Mouse (Mus musculus): ENCODE results near the gene Pithd1. TPM values are rescaled to one million over a fixed set of nuclear protein-coding genes. Genes with fewer than 3 reads are reported as not detected.
A peak's percentile ranks its signal among the peaks of the same experiment; 100 is the strongest.

Pithd1 gene
- polyA plus RNA-seq, 2 experiments = 50.2 to 52.6 TPM

GRCm38 (mm10) chr4:136020743-136021548 lies 33.9 kb upstream of the Pithd1 start:
- Histone ChIP-seq H3K9ac (ENCODE audit: low read depth, low read length, severe bottlenecking) (peak overlapping the region; percentile 96), H3K27me3 (ENCODE audit: control insufficient read depth, insufficient read depth, low read length) (no peaks in the 10 kb centered on the region), H3K4me1 (ENCODE audit: control insufficient read depth, insufficient read depth, low read length) (peaks cover 7% of the 10 kb centered on the region; the same call in 1 of the 2 replicates), H3K4me2 (replicated peaks; ENCODE audit: low read depth, low read length, severe bottlenecking) (peak overlapping the region; percentile 87), H3K9me3 (ENCODE audit: control insufficient read depth, low read length) (no peaks in the 10 kb centered on the region), H3K36me3 (ENCODE audit: control insufficient read depth, insufficient read depth, low read length) (no peaks in the 10 kb centered on the region; the same call in 1 of the 2 replicates), H3K4me3 (replicated peaks; ENCODE audit: low read length) (peak overlapping the region; percentile 100), H3K27ac (replicated peaks; ENCODE audit: low read depth, low read length) (peak overlapping the region; percentile 88)
- ATAC-seq (ENCODE audit: low FRiP score, low read depth) (peak; percentile 56), DNase-seq (ENCODE audit: low spot score) (no peak)
- WGBS = 7% methylated on average over 33 of the region's 62 CpGs
- TF ChIP-seq POLR2A (IDR thresholded peaks at IDR 0.05; ENCODE audit: borderline replicate concordance, extremely low read depth, insufficient read depth, insufficient read length) = no peak

GRCm38 (mm10) chr4:136016059-136016602 lies 29.1 kb upstream of the Pithd1 start:
- Histone ChIP-seq H3K9ac (ENCODE audit: low read depth, low read length, severe bottlenecking) (no peak overlapping the region), H3K4me3 (replicated peaks; ENCODE audit: low read length) (no peak overlapping the region), H3K36me3 (ENCODE audit: control insufficient read depth, insufficient read depth, low read length) (peaks cover 28% of the 10 kb centered on the region), H3K9me3 (ENCODE audit: control insufficient read depth, low read length) (no peaks in the 10 kb centered on the region), H3K27ac (replicated peaks; ENCODE audit: low read depth, low read length) (no peak overlapping the region), H3K27me3 (ENCODE audit: control insufficient read depth, insufficient read depth, low read length) (no peaks in the 10 kb centered on the region), H3K4me2 (replicated peaks; ENCODE audit: low read depth, low read length, severe bottlenecking) (no peak overlapping the region), H3K4me1 (ENCODE audit: control insufficient read depth, insufficient read depth, low read length) (peaks cover 7% of the 10 kb centered on the region; the same call in 1 of the 2 replicates)
- TF ChIP-seq POLR2A (IDR thresholded peaks at IDR 0.05; ENCODE audit: borderline replicate concordance, extremely low read depth, insufficient read depth, insufficient read length) = no peak
- 81% methylated on average over 3 of the region's 3 CpGs for WGBS
- no peak for ATAC-seq (ENCODE audit: low FRiP score, low read depth)
- DNase-seq (ENCODE audit: low spot score) = no peak

- no peak overlapping the region for H3K27ac ChIP-seq (replicated peaks; ENCODE audit: low read depth, low read length)
- peaks cover 80% of the 10 kb centered on the region for H3K36me3 ChIP-seq (ENCODE audit: control insufficient read depth, insufficient read depth, low read length)
- no peaks in the 10 kb centered on the region for H3K27me3 ChIP-seq (ENCODE audit: control insufficient read depth, insufficient read depth, low read length)
- H3K9ac ChIP-seq (ENCODE audit: low read depth, low read length, severe bottlenecking) = no peak overlapping the region
- H3K4me3 ChIP-seq (replicated peaks; ENCODE audit: low read length) = no peak overlapping the region
- no peaks in the 10 kb centered on the region for H3K4me1 ChIP-seq (ENCODE audit: control insufficient read depth, insufficient read depth, low read length)
- no peak for ATAC-seq (ENCODE audit: low FRiP score, low read depth)
- H3K9me3 ChIP-seq (ENCODE audit: control insufficient read depth, low read length) = no peaks in the 10 kb centered on the region
- no peak overlapping the region for H3K4me2 ChIP-seq (replicated peaks; ENCODE audit: low read depth, low read length, severe bottlenecking)
- DNase-seq (ENCODE audit: low spot score) = no peak
- 91% methylated on average over 4 of the region's 4 CpGs for WGBS
- no peak for TF ChIP-seq POLR2A (IDR thresholded peaks at IDR 0.05; ENCODE audit: borderline replicate concordance, extremely low read depth, insufficient read depth, insufficient read length)
Observed at GRCm38 (mm10) chr4:136010586-136010985, 23.5 kb upstream of the Pithd1 start.

- Histone ChIP-seq H3K9ac (ENCODE audit: low read depth, low read length, severe bottlenecking) (no peak overlapping the region), H3K4me3 (replicated peaks; ENCODE audit: low read length) (no peak overlapping the region), H3K27ac (replicated peaks; ENCODE audit: low read depth, low read length) (no peak overlapping the region), H3K4me1 (ENCODE audit: control insufficient read depth, insufficient read depth, low read length) (no peaks in the 10 kb centered on the region), H3K27me3 (ENCODE audit: control insufficient read depth, insufficient read depth, low read length) (no peaks in the 10 kb centered on the region), H3K36me3 (ENCODE audit: control insufficient read depth, insufficient read depth, low read length) (peaks cover 89% of the 10 kb centered on the region), H3K9me3 (ENCODE audit: control insufficient read depth, low read length) (no peaks in the 10 kb centered on the region), H3K4me2 (replicated peaks; ENCODE audit: low read depth, low read length, severe bottlenecking) (no peak overlapping the region)
- WGBS = 97% methylated on average over 8 of the region's 8 CpGs
- ATAC-seq (ENCODE audit: low FRiP score, low read depth) = no peak
- no peak for TF ChIP-seq POLR2A (IDR thresholded peaks at IDR 0.05; ENCODE audit: borderline replicate concordance, extremely low read depth, insufficient read depth, insufficient read length)
- no peak for DNase-seq (ENCODE audit: low spot score)
Observed at GRCm38 (mm10) chr4:136008782-136009447, 21.9 kb upstream of the Pithd1 start.

GRCm38 (mm10) chr4:136006821-136007220 lies 19.8 kb upstream of the Pithd1 start:
- no peak for ATAC-seq (ENCODE audit: low FRiP score, low read depth)
- Histone ChIP-seq H3K36me3 (ENCODE audit: control insufficient read depth, insufficient read depth, low read length) (peaks cover 89% of the 10 kb centered on the region), H3K27ac (replicated peaks; ENCODE audit: low read depth, low read length) (no peak overlapping the region), H3K9ac (ENCODE audit: low read depth, low read length, severe bottlenecking) (no peak overlapping the region), H3K9me3 (ENCODE audit: control insufficient read depth, low read length) (no peaks in the 10 kb centered on the region), H3K4me2 (replicated peaks; ENCODE audit: low read depth, low read length, severe bottlenecking) (no peak overlapping the region), H3K4me1 (ENCODE audit: control insufficient read depth, insufficient read depth, low read length) (no peaks in the 10 kb centered on the region), H3K27me3 (ENCODE audit: control insufficient read depth, insufficient read depth, low read length) (no peaks in the 10 kb centered on the region), H3K4me3 (replicated peaks; ENCODE audit: low read length) (no peak overlapping the region)
- TF ChIP-seq POLR2A (IDR thresholded peaks at IDR 0.05; ENCODE audit: borderline replicate concordance, extremely low read depth, insufficient read depth, insufficient read length) = no peak
- no peak for DNase-seq (ENCODE audit: low spot score)
- WGBS = 93% methylated on average over 3 of the region's 3 CpGs

Measured in limb, embryonic 14.5 days (tissue).